Mouse (Mus musculus) ovary, postnatal 14 days (tissue): ENCODE measurements around the gene Chst8.

ENCODE experiments used
- DNase-seq: peaks from one replicate; pipeline ENCODE4 v3.0.0; 2022; ENCODE audit warnings: low spot score

Chst8 gene

DNA sequence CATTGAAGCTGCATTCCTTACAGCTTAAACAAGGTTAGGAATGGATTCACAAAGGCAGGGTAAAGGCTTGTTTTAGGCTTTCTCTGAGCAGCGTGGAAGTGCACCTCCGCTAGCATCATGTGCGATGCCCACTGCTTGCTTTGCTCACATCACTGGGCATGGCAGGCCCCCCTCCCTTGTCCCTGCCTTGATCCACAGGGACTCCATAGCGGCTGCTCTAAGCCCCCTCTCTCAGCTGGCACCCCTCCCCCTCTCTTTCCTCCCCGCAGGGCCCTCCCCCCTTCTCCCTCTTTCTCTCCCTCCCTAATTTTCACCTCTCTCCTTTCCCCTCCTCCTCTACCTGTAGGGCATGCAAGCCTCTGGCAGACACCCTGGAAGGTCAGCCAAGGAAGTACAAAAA, 150.3 kb downstream of the Chst8 start:
- DNase-seq = no peak

DNA sequence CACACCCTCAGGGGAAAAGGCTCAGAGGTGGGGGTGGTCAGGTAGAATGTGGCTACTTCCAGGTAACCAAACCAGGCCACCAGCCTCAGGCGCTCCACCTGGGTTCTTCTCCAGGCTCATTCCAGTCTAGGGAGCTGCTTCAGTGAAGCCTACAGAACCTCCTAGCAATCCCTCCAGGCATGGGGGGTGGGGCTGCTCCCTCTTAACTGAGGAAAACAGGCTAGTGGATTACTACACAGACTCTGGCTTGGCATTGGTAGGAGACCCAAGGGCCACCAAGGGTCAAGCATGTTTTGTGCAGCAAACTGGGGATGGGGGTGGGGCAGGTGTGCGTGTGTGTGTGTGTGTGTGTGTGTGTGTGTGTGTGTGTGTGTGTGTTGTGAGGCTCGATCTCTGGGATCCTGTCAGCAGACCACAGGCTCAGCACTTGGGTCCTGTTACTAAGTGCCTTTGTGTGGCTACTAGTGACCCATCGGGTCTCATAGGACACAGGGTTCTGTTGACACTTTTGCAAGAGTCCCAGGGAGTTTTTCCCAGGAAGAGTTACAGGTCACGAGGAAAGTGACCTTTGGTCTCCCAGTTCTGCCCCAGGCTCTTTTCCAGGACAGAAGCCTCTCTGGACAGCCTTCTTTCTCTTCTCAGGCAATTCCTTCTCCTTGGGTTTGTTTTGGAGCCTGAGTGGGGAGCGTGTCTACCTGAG, 153.0 kb downstream of the Chst8 start:
- no peak for DNase-seq

DNA sequence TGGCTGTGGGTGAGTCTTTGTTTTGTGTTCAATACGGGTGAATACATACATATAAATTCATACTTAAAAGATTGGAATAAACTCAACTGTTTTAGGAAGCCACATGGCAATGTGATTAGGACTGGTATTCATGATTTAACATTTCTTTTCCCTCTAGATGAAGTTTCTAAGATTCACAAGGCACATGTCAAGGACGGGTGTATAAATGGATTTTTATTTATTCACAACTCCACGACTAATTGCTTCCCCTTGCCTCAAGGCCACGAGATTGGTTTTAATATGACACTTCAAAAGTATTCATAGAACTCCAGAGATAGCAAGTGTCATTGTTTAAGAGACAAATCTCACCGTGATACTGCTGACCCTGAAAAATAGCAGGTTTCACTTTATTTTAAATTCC, 155.9 kb downstream of the Chst8 start, which contains the start of gene Kctd15:
Gene Kctd15 (minus strand): TSS at position 101 of the 400 bp plus-strand sequence.
- DNase-seq = no peak

GRCm38 (mm10) chr7:34655086-34655839, 157.2 kb downstream of the Chst8 start:
- DNase-seq = peak; percentile 89

- peak; percentile 56 for DNase-seq
These were observed 157.9 kb downstream of the Chst8 start for GRCm38 (mm10) chr7:34654441-34655085.

DNA sequence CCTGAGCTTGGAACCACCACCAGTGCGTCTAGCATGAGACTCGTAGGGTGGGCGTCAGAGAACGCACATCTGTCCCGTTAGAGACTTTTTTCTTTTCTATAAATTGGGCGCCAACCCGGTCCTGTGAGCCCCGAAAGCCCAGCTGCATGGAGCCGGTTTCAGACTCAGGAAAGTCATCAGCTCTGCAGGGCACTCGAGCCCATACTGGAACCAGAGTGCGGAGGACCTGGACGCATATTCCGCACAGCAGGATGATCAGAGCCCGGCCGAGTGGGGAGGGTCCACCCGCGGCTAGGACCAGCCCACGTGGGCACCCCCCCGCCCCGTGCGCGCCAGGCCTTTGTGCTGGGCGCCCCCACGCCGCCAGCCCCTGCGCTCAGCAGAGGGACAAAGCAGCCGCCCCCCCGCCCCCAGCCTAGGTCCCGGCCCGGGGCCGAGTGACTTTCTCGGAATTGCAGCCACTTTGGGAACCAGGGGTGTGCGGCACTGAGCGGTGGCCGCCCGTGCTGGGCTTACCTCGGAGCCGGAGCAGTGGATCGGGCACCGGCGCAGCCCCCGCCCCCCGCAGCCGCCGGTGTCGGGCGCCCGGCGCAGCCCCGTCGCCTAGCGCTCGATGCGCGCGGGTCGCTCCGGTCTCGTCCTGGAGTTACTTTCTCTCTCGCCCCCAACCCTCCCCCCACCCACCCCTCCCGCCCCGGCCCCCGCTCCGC, 158.6 kb downstream of the Chst8 start:
- no peak for DNase-seq

- peak; percentile 33 for DNase-seq
These were observed 159.6 kb downstream of the Chst8 start for GRCm38 (mm10) chr7:34652751-34653502.

DNA sequence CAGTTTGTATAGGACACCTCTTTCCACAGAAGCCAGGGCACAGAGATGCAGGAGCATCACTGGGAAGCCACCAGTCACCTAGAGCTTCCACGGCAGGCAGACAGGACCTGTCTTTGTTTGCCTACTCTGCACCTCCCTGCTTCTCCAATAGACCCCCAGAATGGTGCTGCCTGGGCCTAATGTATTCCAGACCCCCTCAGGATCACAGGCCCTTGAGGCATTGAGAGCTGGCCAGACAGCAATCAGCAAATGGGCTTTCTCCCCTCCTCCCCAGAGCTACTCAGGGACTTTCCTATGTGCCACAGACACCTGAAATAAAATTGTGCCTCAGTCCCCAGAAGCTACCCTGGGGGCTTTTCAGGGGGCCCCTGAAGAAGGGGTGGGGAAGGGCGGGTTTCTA, 161.1 kb downstream of the Chst8 start:
- DNase-seq = no peak

DNA sequence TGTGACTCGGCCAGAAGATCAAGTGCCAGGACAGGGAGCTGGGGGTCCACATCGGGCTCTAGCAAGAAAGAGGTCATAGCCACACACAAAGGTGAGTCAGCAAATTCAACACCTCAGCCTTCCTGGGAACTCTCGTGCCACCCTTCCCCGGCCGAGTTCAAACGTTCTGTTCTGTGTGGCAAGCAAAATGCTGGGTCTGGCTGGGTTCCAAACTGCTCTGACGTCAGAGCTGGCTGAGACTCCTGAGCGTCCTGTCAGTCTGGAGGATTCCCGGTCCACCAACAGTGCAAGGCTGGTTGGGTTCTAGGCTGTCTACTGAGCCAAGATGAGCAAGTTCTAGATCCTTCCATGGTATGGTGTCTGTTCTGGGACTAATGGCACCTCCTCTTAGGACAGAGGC, 165.5 kb downstream of the Chst8 start:
- peak; percentile 40 for DNase-seq

DNA sequence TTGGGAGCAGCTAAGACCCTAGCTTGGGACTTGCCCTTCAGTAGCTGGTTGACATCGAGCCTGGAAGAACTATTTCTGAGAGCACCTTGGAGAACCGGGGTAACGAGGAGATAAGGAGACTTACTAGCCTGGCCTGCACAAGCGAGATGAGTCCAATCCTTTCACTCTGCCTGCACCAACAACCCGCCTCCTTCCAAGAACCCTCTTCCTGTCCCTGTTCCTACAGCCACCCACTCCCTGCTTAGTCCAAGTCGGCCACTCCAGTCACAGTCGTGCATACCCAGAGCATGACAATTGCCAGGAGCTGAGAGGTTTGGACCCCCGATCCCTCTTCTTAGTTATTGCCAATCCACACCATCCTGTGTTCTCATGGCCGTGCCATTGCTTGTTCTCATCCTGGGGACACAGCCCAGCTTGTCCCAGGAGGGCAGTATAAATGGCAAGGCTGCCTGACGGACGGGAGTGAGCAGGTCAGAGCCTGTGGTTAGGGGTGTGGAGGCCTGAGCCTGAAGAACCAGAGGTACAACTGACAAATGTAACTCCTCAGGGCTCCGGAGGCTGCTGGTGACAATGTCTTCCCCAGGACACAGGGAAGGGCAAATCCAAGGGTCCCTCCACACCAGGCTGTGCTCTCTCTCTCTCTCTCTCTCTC, 166.2 kb downstream of the Chst8 start:
- DNase-seq = no peak

GRCm38 (mm10) chr7:34645623-34646022, 166.9 kb downstream of the Chst8 start:
- DNase-seq = no peak

- DNase-seq = no peak
These were observed 167.9 kb downstream of the Chst8 start for GRCm38 (mm10) chr7:34644591-34644990.

- no peak for DNase-seq
These were observed 169.2 kb downstream of the Chst8 start for GRCm38 (mm10) chr7:34643329-34643728.

- no peak for DNase-seq
These were observed 170.5 kb downstream of the Chst8 start for GRCm38 (mm10) chr7:34641968-34642367.

- DNase-seq = no peak
These were observed 172.7 kb downstream of the Chst8 start for GRCm38 (mm10) chr7:34639798-34640197.

GRCm38 (mm10) chr7:34636661-34637060, 175.8 kb downstream of the Chst8 start:
- DNase-seq = no peak

DNA sequence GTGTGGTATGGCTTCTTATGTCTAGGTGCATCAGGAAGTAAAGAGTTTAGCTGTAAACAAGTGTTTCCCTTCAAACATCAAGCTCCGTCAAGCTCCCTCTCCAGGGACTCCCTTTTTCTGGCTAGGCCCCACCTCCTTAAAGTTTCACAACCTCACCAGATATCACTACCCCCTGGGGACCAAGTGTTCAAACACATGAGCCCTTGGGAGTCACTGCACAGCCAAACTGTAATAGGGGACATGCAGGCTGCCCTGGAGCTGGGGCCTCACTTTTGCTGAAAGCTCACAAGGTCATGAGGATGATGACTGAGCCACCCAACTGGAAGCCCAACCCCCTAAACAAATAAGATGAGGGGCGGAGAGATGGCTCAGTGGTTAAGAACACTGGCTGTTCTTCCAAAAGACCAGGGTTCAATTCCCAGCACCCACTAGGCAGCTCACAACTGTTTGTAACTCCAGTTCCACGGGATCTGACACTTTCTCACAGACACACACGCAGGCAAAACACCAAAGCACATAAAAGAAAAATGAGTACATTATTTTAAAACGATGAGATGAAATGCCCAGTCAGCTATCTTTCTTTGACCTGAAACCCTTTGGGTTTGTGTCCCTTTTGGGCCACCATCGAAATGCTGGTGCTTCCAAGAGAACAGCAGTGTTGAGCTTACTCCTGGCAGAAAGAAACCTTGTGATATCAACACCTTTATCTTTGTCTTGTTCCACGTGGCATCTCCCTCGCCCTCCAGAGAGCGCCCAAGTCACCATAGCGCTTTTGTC, 179.4 kb downstream of the Chst8 start:
- DNase-seq = no peak

GRCm38 (mm10) chr7:34630211-34631085, 182.1 kb downstream of the Chst8 start:
- peak; percentile 68 for DNase-seq

GRCm38 (mm10) chr7:34629702-34630210, 182.8 kb downstream of the Chst8 start:
- DNase-seq = no peak
